27 mouse cellular contexts compared by ENCODE assay signal in genomic region chr6:119473992-119474391, GRCm38 (mm10). TPM values are rescaled to one million over a fixed set of nuclear protein-coding genes. Genes with fewer than 3 reads are reported as not detected.
DNase-seq lines count a peak whose midpoint lies in the region; ATAC-seq and TF ChIP-seq lines count a peak whose summit lies in the region.
"Had no signal": no experiment of that assay in that cellular context is flagged by ENCODE, and none has a peak within 500 bp of the region (broad histone marks: within the 10 kb centered on the region; RNA-seq: fewer than 3 reads in every experiment).

No protein-coding gene starts in this region.

- no peak for TF ChIP-seq POLR2A in MEL (IDR thresholded peaks at IDR 0.05; ENCODE audit: control insufficient read depth in 1 of 2, insufficient read depth in 1 of 2, low read depth in 1 of 2, low read length in 2 of 2, poor library complexity in 1 of 2)

- peaks cover 8% of the 10 kb centered on the region; the same call in 1 of the 2 replicates for H3K27me3 ChIP-seq in liver, embryonic 12.5 days (replicated peaks)
- H3K27me3 ChIP-seq in MEL (ENCODE audit: control insufficient read depth in 1 of 2, insufficient read depth in 2 of 2, low read length in 2 of 2): no peaks in the 10 kb centered on the region
- H3K27me3 ChIP-seq in intestine, postnatal 0 days (replicated peaks; ENCODE audit: control insufficient read depth, insufficient read depth, low read length): no peaks in the 10 kb centered on the region
- H3K27me3 ChIP-seq: embryonic facial prominence, embryonic 12.5 days; embryonic facial prominence, embryonic 15.5 days; heart, embryonic 13.5 days; hindbrain, embryonic 12.5 days; hindbrain, embryonic 15.5 days had no signal

- no peak for TF ChIP-seq EP300 in MEL (IDR thresholded peaks at IDR 0.05; ENCODE audit: low read depth in 1 of 2, low read length in 2 of 2)

- ATAC-seq in liver, embryonic 12.5 days: no peak
- peak; percentile 58; the same call in 1 of the 2 replicates for ATAC-seq in intestine, postnatal 0 days
- ATAC-seq: activated CD4-positive, CD25-positive, alpha-beta regulatory T cell, adult 4 months; CD4-positive, CD25-positive, alpha-beta regulatory T cell, adult 4 months; forebrain, embryonic 14.5 days; forebrain, postnatal 0 days had no signal

- H3K4me2 ChIP-seq in liver, embryonic 12.5 days: 0 out of 2 replicates have a peak overlapping the region, but pooled peaks have one; percentile 27
- peak overlapping the region; percentile 30; the same call in 1 of the 2 replicates for H3K4me2 ChIP-seq in intestine, postnatal 0 days (replicated peaks; ENCODE audit: low read depth)
- H3K4me2 ChIP-seq: embryonic facial prominence, embryonic 12.5 days; embryonic facial prominence, embryonic 15.5 days; heart, embryonic 13.5 days; hindbrain, embryonic 12.5 days; hindbrain, embryonic 15.5 days had no signal

- 46% methylated on average over 4 of the region's 4 CpGs for WGBS in liver, embryonic 12.5 days (ENCODE audit: insufficient replicate concordance)
- WGBS in intestine, postnatal 0 days: 48% methylated on average over 4 of the region's 4 CpGs

- peaks cover 3% of the 10 kb centered on the region for H3K79me2 ChIP-seq in MEL (ENCODE audit: control insufficient read depth, insufficient read depth, low read length, poor library complexity)

- H3K4me3 ChIP-seq in liver, embryonic 12.5 days: no peak overlapping the region
- H3K4me3 ChIP-seq in MEL (ENCODE audit: control insufficient read depth in 1 of 2, insufficient read depth in 1 of 2, low read depth in 2 of 2, low read length in 2 of 2): peak overlapping the region; percentile 25 to 88
- H3K4me3 ChIP-seq in intestine, postnatal 0 days (ENCODE audit: low read depth, low read length): no peak overlapping the region
- H3K4me3 ChIP-seq: embryonic facial prominence, embryonic 12.5 days; embryonic facial prominence, embryonic 15.5 days; heart, adult 2 months; heart, embryonic 10.5 days; heart, embryonic 13.5 days; hindbrain, embryonic 12.5 days; hindbrain, embryonic 15.5 days had no signal

- 0 out of 2 replicates have a peak overlapping the region, but pooled peaks have one; percentile 25 for H3K27ac ChIP-seq in liver, embryonic 12.5 days
- peak overlapping the region; percentile 68 for H3K27ac ChIP-seq in MEL (ENCODE audit: control insufficient read depth, low read depth, low read length)
- H3K27ac ChIP-seq in intestine, postnatal 0 days (ENCODE audit: low read depth, low read length): peak overlapping the region; percentile 5; the same call in 1 of the 2 replicates
- H3K27ac ChIP-seq: embryonic facial prominence, embryonic 12.5 days; embryonic facial prominence, embryonic 15.5 days; heart, adult 2 months; heart, embryonic 10.5 days; heart, embryonic 13.5 days; hindbrain, embryonic 12.5 days; hindbrain, embryonic 15.5 days had no signal

- TF ChIP-seq RAD21 in MEL (IDR thresholded peaks at IDR 0.05; ENCODE audit: low read depth, low read length): no peak

- H3K4me1 ChIP-seq in liver, embryonic 12.5 days: peaks cover 42% of the 10 kb centered on the region
- peaks cover 19 to 40% of the 10 kb centered on the region in 2 experiments for H3K4me1 ChIP-seq in MEL (ENCODE audit: control insufficient read depth in 1 of 2, insufficient read depth in 2 of 2, low read length in 2 of 2)
- peaks cover 7% of the 10 kb centered on the region; the same call in 1 of the 2 replicates for H3K4me1 ChIP-seq in intestine, postnatal 0 days (replicated peaks; ENCODE audit: control insufficient read depth, insufficient read depth, low read length)

- peak overlapping the region; percentile 35; the same call in 1 of the 2 replicates for H3K9ac ChIP-seq in liver, embryonic 12.5 days
- H3K9ac ChIP-seq in MEL (ENCODE audit: control insufficient read depth, low read depth, low read length, poor library complexity, severe bottlenecking): peak overlapping the region; percentile 59
- no peak overlapping the region for H3K9ac ChIP-seq in intestine, postnatal 0 days (ENCODE audit: low read depth, low read length)
- H3K9ac ChIP-seq: embryonic facial prominence, embryonic 12.5 days; embryonic facial prominence, embryonic 15.5 days; forebrain, postnatal 0 days; heart, embryonic 13.5 days; hindbrain, embryonic 12.5 days; hindbrain, embryonic 15.5 days had no signal

- DNase-seq in liver (no peak), MEL (ENCODE audit: low read depth, low spot score) (no peak)
- no peak for DNase-seq in urinary bladder, postnatal 14 days (ENCODE audit: low spot score)
- no peak for DNase-seq in spleen, adult 18-20 months
- DNase-seq in urinary bladder, postnatal 25 days (ENCODE audit: low spot score): no peak
- DNase-seq: adrenal gland, adult 8-10 months; adrenal gland, postnatal 25 days; cerebellum, adult 11-12 months; cerebellum, adult 8-10 months; cerebellum, postnatal 10 days; forebrain, postnatal 0 days; gastrocnemius, postnatal 10 days; gastrocnemius, postnatal 36 days; heart, adult 2 months; heart, postnatal 14 days; heart, postnatal 4 days had no signal

- TF ChIP-seq CTCF in MEL (IDR thresholded peaks at IDR 0.05 in 2 of 3, conservative IDR thresholded peaks at IDR 0.05 in 1 of 3; ENCODE audit: control insufficient read depth in 1 of 3, insufficient read depth in 1 of 3, low read depth in 2 of 3, low read length in 3 of 3, poor library complexity in 1 of 3, severe bottlenecking in 1 of 3): no peak; a peak in 1 of 6 replicates
- no peak; the same call in 1 of the 2 replicates for TF ChIP-seq CTCF in intestine, postnatal 0 days (IDR thresholded peaks at IDR 0.05; ENCODE audit: low read depth)

- no peaks in the 10 kb centered on the region for H3K36me3 ChIP-seq in liver, embryonic 12.5 days
- H3K36me3 ChIP-seq in MEL (ENCODE audit: control insufficient read depth in 1 of 2, insufficient read depth in 2 of 2, low read length in 2 of 2): peaks cover 0 to 35% of the 10 kb centered on the region in 2 experiments; a peak in 2 of 4 replicates
- H3K36me3 ChIP-seq in intestine, postnatal 0 days (ENCODE audit: control insufficient read depth, insufficient read depth): no peaks in the 10 kb centered on the region
- H3K36me3 ChIP-seq: embryonic facial prominence, embryonic 12.5 days; embryonic facial prominence, embryonic 15.5 days; heart, embryonic 10.5 days; heart, embryonic 13.5 days; hindbrain, embryonic 12.5 days; hindbrain, embryonic 15.5 days had no signal

- H3K9me3 ChIP-seq in liver, embryonic 12.5 days (replicated peaks): no peaks in the 10 kb centered on the region
- no peaks in the 10 kb centered on the region for H3K9me3 ChIP-seq in MEL (replicated peaks; ENCODE audit: insufficient read depth, low read length)
- no peaks in the 10 kb centered on the region for H3K9me3 ChIP-seq in intestine, postnatal 0 days (ENCODE audit: control insufficient read depth)
- H3K9me3 ChIP-seq: embryonic facial prominence, embryonic 12.5 days; embryonic facial prominence, embryonic 15.5 days; heart, embryonic 10.5 days; heart, embryonic 13.5 days; hindbrain, embryonic 12.5 days; hindbrain, embryonic 15.5 days had no signal

TF ChIP-seq in MEL, 35 proteins besides CTCF, POLR2A, EP300 and RAD21:
- TF ChIP-seq UBTF (IDR thresholded peaks at IDR 0.05; ENCODE audit: borderline replicate concordance, insufficient read depth, low read depth, low read length) (no peak), SIN3A (IDR thresholded peaks at IDR 0.05; ENCODE audit: low read length) (0 out of 2 replicates have a peak, but pooled peaks have one; percentile 17), MYB (IDR thresholded peaks at IDR 0.05; ENCODE audit: low read depth, low read length) (0 out of 2 replicates have a peak, but pooled peaks have one; percentile 4)

RNA-seq across cellular contexts. Expression of gene Fbxl14, which starts 5.5 kb away (rescaled TPM):
- 3.2 and 3.4 TPM in 2 replicates for polyA plus RNA-seq in liver, embryonic 12.5 days (2016; fragmentation: Nextera tagmentation; extraction: Ambion mirVana)
- total RNA-seq in MEL (2012; rRNA removed): 58.1 and 59.7 TPM in 2 replicates
- polyA plus RNA-seq in MEL (2012; ENCODE audit: insufficient read depth in 1 of 2, insufficient read length in 2 of 2, low read depth in 1 of 2, low replicate concordance in 2 of 2, missing spikeins in 1 of 2): 10 to 100 TPM in 1 of 2 experiments, not detected in 1; 65.4 TPM
- polyA plus RNA-seq in intestine, postnatal 0 days (2015; fragmentation: Nextera tagmentation; extraction: Ambion mirVana): 4.0 and 4.4 TPM in 2 replicates

RNA-seq across cellular contexts. Expression of gene Adipor2, which starts 56.5 kb away (rescaled TPM):
- 30.2 TPM in 2 replicates for polyA plus RNA-seq in liver, embryonic 12.5 days (2016; fragmentation: Nextera tagmentation; extraction: Ambion mirVana)
- total RNA-seq in MEL (2012; rRNA removed): 37.9 and 41.3 TPM in 2 replicates
- polyA plus RNA-seq in MEL (2012; ENCODE audit: insufficient read depth in 1 of 2, insufficient read length in 2 of 2, low read depth in 1 of 2, low replicate concordance in 2 of 2, missing spikeins in 1 of 2): 10 to 100 TPM in 1 of 2 experiments, not detected in 1; 37.6 TPM
- 106 and 124 TPM in 2 replicates for polyA plus RNA-seq in intestine, postnatal 0 days (2015; fragmentation: Nextera tagmentation; extraction: Ambion mirVana)

Comparison
In these comparisons a context has a peak if more than half of its experiments do, and no peak if none do; other contexts are left out.
1. H3K27ac ChIP-seq: peak in every context shown above with its lines; median percentile 68 in MEL; 25 in liver, embryonic 12.5 days; 5 in intestine, postnatal 0 days.
2. H3K4me3 ChIP-seq: peak in MEL (2 of 2); none in liver, embryonic 12.5 days (single experiment) and intestine, postnatal 0 days (single experiment).